Mouse (Mus musculus): ENCODE measurements around the gene Mb21d2.

- no peak for TF ChIP-seq CTCF (IDR thresholded peaks at IDR 0.05; ENCODE audit: borderline replicate concordance, insufficient read depth, low read length)
- no peak for TF ChIP-seq POLR2A (IDR thresholded peaks at IDR 0.05; ENCODE audit: low read depth, low read length)
Observed at GRCm38 (mm10) chr16:28859678-28860077, 69.8 kb downstream of the Mb21d2 start.
